Mouse (Mus musculus): ENCODE data around the gene Trim61. TPM values are rescaled to one million over a fixed set of nuclear protein-coding genes. Genes with fewer than 3 reads are reported as not detected.
A peak's percentile ranks its signal among the peaks of the same experiment; 100 is the strongest.
"Not testable (repeated sequence)": the region's sequence is repeated elsewhere in the genome, so short reads cannot be mapped to it uniquely, and the experiment has no call there.

Trim61 gene
- polyA plus RNA-seq, 2 experiments = 0.26 TPM; not detected in 1

GRCm38 (mm10) chr8:65030735-65031485 is 12.6 kb upstream of the Trim61 start:
- Histone ChIP-seq H3K4me3 (replicated peaks; ENCODE audit: low read length) (no peak overlapping the region), H3K36me3 (ENCODE audit: control insufficient read depth, insufficient read depth, low read length) (no peaks in the 10 kb centered on the region), H3K9me3 (ENCODE audit: control insufficient read depth, low read length) (no peaks in the 10 kb centered on the region), H3K27me3 (ENCODE audit: control insufficient read depth, insufficient read depth, low read length) (no peaks in the 10 kb centered on the region), H3K27ac (replicated peaks; ENCODE audit: low read depth, low read length) (no peak overlapping the region), H3K9ac (ENCODE audit: low read depth, low read length, severe bottlenecking) (no peak overlapping the region), H3K4me1 (ENCODE audit: control insufficient read depth, insufficient read depth, low read length) (peaks cover 7% of the 10 kb centered on the region), H3K4me2 (replicated peaks; ENCODE audit: low read depth, low read length, severe bottlenecking) (no peak overlapping the region)
- TF ChIP-seq POLR2A (IDR thresholded peaks at IDR 0.05; ENCODE audit: borderline replicate concordance, extremely low read depth, insufficient read depth, insufficient read length) = no peak
- ATAC-seq (ENCODE audit: low FRiP score, low read depth) (peak; percentile 80), DNase-seq (ENCODE audit: low spot score) (peak; percentile 65)
- WGBS = 37% methylated on average over 4 of the region's 4 CpGs

- WGBS = 53% methylated on average over 4 of the region's 4 CpGs
- H3K4me1 ChIP-seq (ENCODE audit: control insufficient read depth, insufficient read depth, low read length) = peaks cover 7% of the 10 kb centered on the region
- DNase-seq (ENCODE audit: low spot score) (no peak), ATAC-seq (ENCODE audit: low FRiP score, low read depth) (no peak)
- no peak overlapping the region for H3K4me2 ChIP-seq (replicated peaks; ENCODE audit: low read depth, low read length, severe bottlenecking)
- no peak overlapping the region for H3K9ac ChIP-seq (ENCODE audit: low read depth, low read length, severe bottlenecking)
- no peak overlapping the region for H3K4me3 ChIP-seq (replicated peaks; ENCODE audit: low read length)
- H3K36me3 ChIP-seq (ENCODE audit: control insufficient read depth, insufficient read depth, low read length) = no peaks in the 10 kb centered on the region
- TF ChIP-seq POLR2A (IDR thresholded peaks at IDR 0.05; ENCODE audit: borderline replicate concordance, extremely low read depth, insufficient read depth, insufficient read length) = no peak
- no peak overlapping the region for H3K27ac ChIP-seq (replicated peaks; ENCODE audit: low read depth, low read length)
- no peaks in the 10 kb centered on the region for H3K9me3 ChIP-seq (ENCODE audit: control insufficient read depth, low read length)
- no peaks in the 10 kb centered on the region for H3K27me3 ChIP-seq (ENCODE audit: control insufficient read depth, insufficient read depth, low read length)
These were observed 11.5 kb upstream of the Trim61 start for GRCm38 (mm10) chr8:65029776-65030175.

DNA sequence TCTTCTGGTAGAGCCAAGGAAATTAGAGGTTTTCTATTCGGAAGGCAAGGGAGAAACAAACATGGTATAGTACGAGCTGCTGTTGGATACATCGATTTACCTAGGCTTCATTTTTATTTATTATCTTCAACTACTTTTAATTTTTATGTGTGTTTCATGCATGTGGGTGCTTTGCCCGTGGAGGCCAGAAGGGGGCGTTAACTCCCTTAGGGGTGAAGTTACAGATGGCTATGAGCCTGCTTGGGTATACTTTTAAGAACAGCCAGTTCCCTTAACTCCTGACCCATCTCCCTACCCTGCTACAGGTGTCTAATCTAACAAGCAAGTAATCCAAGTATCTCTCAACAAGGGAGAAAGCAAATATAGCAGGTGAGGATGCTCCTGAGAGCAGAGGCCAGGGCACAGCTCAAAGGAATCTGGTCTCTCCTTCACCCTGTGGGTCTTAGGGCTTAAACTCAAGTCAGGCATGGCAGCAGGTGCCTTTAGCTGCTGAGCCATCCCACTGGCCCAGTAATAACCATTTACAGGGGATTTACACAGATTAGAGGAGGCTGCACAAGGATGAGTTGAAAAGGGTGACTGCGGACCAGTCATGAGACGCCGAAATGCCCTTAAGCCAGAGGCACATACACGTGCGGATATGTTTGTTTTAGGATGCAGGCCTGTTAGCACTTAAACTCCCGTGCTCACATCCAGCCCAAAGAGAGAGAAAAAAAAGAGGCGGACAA is 10.8 kb upstream of the Trim61 start:
- DNase-seq (ENCODE audit: low spot score) (no peak), ATAC-seq (ENCODE audit: low FRiP score, low read depth) (no peak)
- no peaks in the 10 kb centered on the region for H3K9me3 ChIP-seq (ENCODE audit: control insufficient read depth, low read length)
- no peaks in the 10 kb centered on the region for H3K27me3 ChIP-seq (ENCODE audit: control insufficient read depth, insufficient read depth, low read length)
- no peak overlapping the region for H3K4me3 ChIP-seq (replicated peaks; ENCODE audit: low read length)
- peaks cover 2% of the 10 kb centered on the region for H3K4me1 ChIP-seq (ENCODE audit: control insufficient read depth, insufficient read depth, low read length)
- no peak overlapping the region for H3K4me2 ChIP-seq (replicated peaks; ENCODE audit: low read depth, low read length, severe bottlenecking)
- no peak overlapping the region for H3K9ac ChIP-seq (ENCODE audit: low read depth, low read length, severe bottlenecking)
- 62% methylated on average over 12 of the region's 12 CpGs for WGBS
- H3K27ac ChIP-seq (replicated peaks; ENCODE audit: low read depth, low read length) = no peak overlapping the region
- H3K36me3 ChIP-seq (ENCODE audit: control insufficient read depth, insufficient read depth, low read length) = no peaks in the 10 kb centered on the region
- no peak for TF ChIP-seq POLR2A (IDR thresholded peaks at IDR 0.05; ENCODE audit: borderline replicate concordance, extremely low read depth, insufficient read depth, insufficient read length)

DNA sequence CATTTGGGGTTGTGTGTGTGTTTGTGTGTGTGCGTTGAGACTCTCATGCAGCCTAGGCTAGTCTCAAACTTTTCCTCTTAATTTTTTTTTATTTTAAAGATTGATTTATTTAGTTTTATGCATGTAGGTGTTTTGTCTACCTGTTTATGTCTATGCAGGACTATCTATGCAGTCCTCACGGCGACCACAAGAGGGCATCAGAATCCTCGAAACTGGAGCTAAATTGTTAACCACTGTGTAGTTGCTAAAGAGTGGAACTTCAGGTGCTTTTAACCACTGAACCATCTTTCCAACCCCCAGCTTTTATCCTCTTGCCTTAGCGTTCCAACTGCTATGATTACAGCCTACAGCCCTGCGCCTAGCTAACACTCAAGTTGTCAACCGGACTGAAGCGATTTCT is 4.2 kb upstream of the Trim61 start:
- H3K4me2 ChIP-seq (replicated peaks; ENCODE audit: low read depth, low read length, severe bottlenecking) = no peak overlapping the region
- TF ChIP-seq POLR2A (IDR thresholded peaks at IDR 0.05; ENCODE audit: borderline replicate concordance, extremely low read depth, insufficient read depth, insufficient read length) = no peak
- no peaks in the 10 kb centered on the region for H3K9me3 ChIP-seq (ENCODE audit: control insufficient read depth, low read length)
- H3K4me3 ChIP-seq (replicated peaks; ENCODE audit: low read length) = no peak overlapping the region
- peak; percentile 53 for DNase-seq (ENCODE audit: low spot score)
- no peak overlapping the region for H3K9ac ChIP-seq (ENCODE audit: low read depth, low read length, severe bottlenecking)
- no peak overlapping the region for H3K27ac ChIP-seq (replicated peaks; ENCODE audit: low read depth, low read length)
- H3K27me3 ChIP-seq (ENCODE audit: control insufficient read depth, insufficient read depth, low read length) = no peaks in the 10 kb centered on the region
- H3K4me1 ChIP-seq (ENCODE audit: control insufficient read depth, insufficient read depth, low read length) = no peaks in the 10 kb centered on the region
- no peaks in the 10 kb centered on the region for H3K36me3 ChIP-seq (ENCODE audit: control insufficient read depth, insufficient read depth, low read length)
- 49% methylated on average over 8 of the region's 8 CpGs for WGBS
- no peak for ATAC-seq (ENCODE audit: low FRiP score, low read depth)

GRCm38 (mm10) chr8:65007616-65008015 is 10.7 kb downstream of the Trim61 start:
- not testable (repeated sequence) for H3K9ac ChIP-seq (ENCODE audit: low read depth, low read length, severe bottlenecking); H3K36me3 ChIP-seq (ENCODE audit: control insufficient read depth, insufficient read depth, low read length); H3K27ac ChIP-seq (replicated peaks; ENCODE audit: low read depth, low read length); H3K27me3 ChIP-seq (ENCODE audit: control insufficient read depth, insufficient read depth, low read length); H3K4me3 ChIP-seq (replicated peaks; ENCODE audit: low read length); ATAC-seq (ENCODE audit: low FRiP score, low read depth); H3K4me1 ChIP-seq (ENCODE audit: control insufficient read depth, insufficient read depth, low read length); H3K9me3 ChIP-seq (ENCODE audit: control insufficient read depth, low read length); DNase-seq (ENCODE audit: low spot score); H3K4me2 ChIP-seq (replicated peaks; ENCODE audit: low read depth, low read length, severe bottlenecking)
- 74% methylated on average over 6 of the region's 6 CpGs for WGBS

Data from limb, embryonic 14.5 days (tissue).